Mouse (Mus musculus): ENCODE measurements at regions not wholly inside any gene's neighbourhood (a gene's known extent, or its start where the extent isn't known, plus 50 kb on each side); places are given as distances from the start of the nearest gene placed in this dataset.

DNA sequence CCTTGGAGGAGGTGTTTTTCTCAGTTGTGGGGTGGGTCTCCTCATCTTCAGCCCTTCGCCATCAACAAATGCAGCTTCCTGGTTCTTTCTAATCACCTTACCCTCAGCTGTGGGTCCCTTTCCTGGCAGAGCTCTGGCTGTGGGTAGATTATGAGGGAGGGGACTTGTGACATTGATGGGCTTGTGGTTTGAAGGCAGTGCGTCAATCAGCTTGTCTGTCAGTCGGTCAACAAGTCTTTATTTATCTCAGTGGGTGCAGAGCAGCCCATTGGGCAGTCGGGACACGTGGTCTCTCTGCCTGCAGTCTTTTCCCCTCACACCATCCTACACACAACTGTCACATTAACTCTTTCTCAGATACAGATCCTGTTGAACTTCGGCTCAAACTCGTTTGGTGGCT, 125.2 kb downstream of the 4930564D02Rik start:
- TF ChIP-seq CTCF (IDR thresholded peaks at IDR 0.05; ENCODE audit: low read depth, low read length), result no peak
- no peak for TF ChIP-seq TAL1 (conservative IDR thresholded peaks at IDR 0.05; ENCODE audit: low read depth, low read length)
- TF ChIP-seq GATA1 (IDR thresholded peaks at IDR 0.05; ENCODE audit: borderline replicate concordance, low read length), result no peak
- TF ChIP-seq GATA2 (IDR thresholded peaks at IDR 0.05; ENCODE audit: borderline replicate concordance, low read depth, low read length), result no peak

Measured in G1E (cell line).